Mouse (Mus musculus) midbrain, embryonic 10.5 days (tissue): ENCODE results near the gene Dennd1c. TPM values are rescaled to one million over a fixed set of nuclear protein-coding genes. Genes with fewer than 3 reads are reported as not detected.

ENCODE experiments used
- DNase-seq: peaks from one replicate; pipeline ENCODE4 v3.0.0-alpha.2; 2017; ENCODE audit warnings: low spot score
- H3K27ac ChIP-seq: fragments of 300-500 bp; sonication (generic); replicated peaks from 2 replicates; pipeline ENCODE4 v1.5.1; 2016; ENCODE audit warnings: mild to moderate bottlenecking
- H3K27me3 ChIP-seq: fragments of 300-500 bp; sonication (generic); 2 replicates; pipeline ENCODE4 v1.6.1; 2016; ENCODE audit warnings: low read depth, mild to moderate bottlenecking; ENCODE audit not compliant: poor library complexity, severe bottlenecking
- H3K36me3 ChIP-seq: fragments of 300-500 bp; sonication (generic); 2 replicates; pipeline ENCODE4 v1.6.1; 2016; ENCODE audit warnings: mild to moderate bottlenecking, moderate library complexity
- H3K4me1 ChIP-seq: fragments of 300-500 bp; sonication (generic); 2 replicates; pipeline ENCODE4 v1.6.1; 2016
- H3K4me3 ChIP-seq: fragments of 300-500 bp; sonication (generic); 2 replicates; pipeline ENCODE4 v1.5.1; 2016; ENCODE audit warnings: mild to moderate bottlenecking, moderate library complexity
- H3K9me3 ChIP-seq: fragments of 300-500 bp; sonication (generic); replicated peaks from 2 replicates; pipeline ENCODE4 v1.6.1; 2016; ENCODE audit warnings: mild to moderate bottlenecking
- WGBS: fragments of 180-500 bp; shearing (Covaris S2); methylation state at CpG from one replicate; pipeline ENCODE4 v1.1.7; 2016; 5-methylcytosine and 5-hydroxymethylcytosine counted together
- polyA plus RNA-seq: library from polyadenylated mRNA; unstranded; fragments of >200 nt; fragmentation: Nextera tagmentation; extraction: Ambion mirVana; gene quantifications from 2 replicates; pipeline ENCODE4 v1.2.1, GENCODE M21; 2016

Dennd1c gene
- polyA plus RNA-seq, 1 experiment from 2014 or later, result 1.5 TPM

DNA sequence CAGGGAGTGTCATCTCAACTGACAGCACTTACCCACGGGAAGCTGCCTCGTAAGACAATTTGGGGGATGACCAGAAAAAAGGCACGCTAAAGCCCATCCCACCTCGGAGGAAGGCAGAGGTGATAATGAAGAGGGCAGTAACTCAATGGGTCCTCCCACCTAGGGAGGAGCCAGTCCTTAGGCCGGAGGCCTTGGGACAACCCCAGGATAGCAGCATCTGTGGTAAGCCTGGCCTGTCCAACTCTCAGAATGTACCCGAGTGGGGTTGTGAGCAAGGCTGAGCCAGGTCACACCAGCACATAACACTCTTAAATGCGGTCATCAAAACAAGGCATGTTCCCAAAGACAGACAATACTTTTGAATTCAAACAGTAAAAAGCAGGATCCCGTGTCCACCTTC lies 48.6 kb downstream of the Dennd1c start:
- no peaks in the 10 kb centered on the region for H3K27me3 ChIP-seq
- 64% methylated on average over 8 of the region's 8 CpGs for WGBS
- no peak for DNase-seq
- peaks cover 27% of the 10 kb centered on the region for H3K4me1 ChIP-seq
- no peaks in the 10 kb centered on the region for H3K9me3 ChIP-seq
- 0 out of 2 replicates have a peak overlapping the region, but pooled peaks have one; percentile 99 for H3K27ac ChIP-seq
- peaks cover 52% of the 10 kb centered on the region for H3K36me3 ChIP-seq
- peak overlapping the region; percentile 87 for H3K4me3 ChIP-seq

DNA sequence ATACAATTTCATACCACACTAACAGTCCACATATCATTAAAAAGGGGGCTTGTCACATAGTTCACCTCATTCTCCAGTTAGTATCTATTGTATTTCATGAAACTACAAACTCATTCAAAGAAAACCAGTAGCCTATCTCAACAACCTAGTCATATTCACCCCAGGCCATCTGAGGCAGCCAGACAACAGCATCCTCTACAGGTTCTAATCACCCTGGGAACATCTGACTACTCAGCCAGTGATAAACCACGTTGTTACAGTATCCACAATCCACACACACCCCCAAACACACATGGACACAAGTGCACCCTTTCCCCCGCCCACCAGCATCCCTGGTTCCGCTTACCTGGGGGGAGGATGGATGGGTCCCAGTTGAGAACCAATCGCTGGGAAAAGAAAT lies 50.8 kb downstream of the Dennd1c start:
- no peak overlapping the region for H3K27ac ChIP-seq
- no peak for DNase-seq
- peaks cover 23% of the 10 kb centered on the region for H3K4me1 ChIP-seq
- no peaks in the 10 kb centered on the region for H3K9me3 ChIP-seq
- H3K4me3 ChIP-seq, result no peak overlapping the region
- WGBS, result 92% methylated on average over 4 of the region's 4 CpGs
- peaks cover 74% of the 10 kb centered on the region for H3K36me3 ChIP-seq
- H3K27me3 ChIP-seq, result no peaks in the 10 kb centered on the region

GRCm38 (mm10) chr17:57020960-57021359 lies 57.4 kb downstream of the Dennd1c start:
- 92% methylated on average over 5 of the region's 5 CpGs for WGBS
- no peaks in the 10 kb centered on the region for H3K27me3 ChIP-seq
- no peaks in the 10 kb centered on the region for H3K9me3 ChIP-seq
- peaks cover 70% of the 10 kb centered on the region for H3K36me3 ChIP-seq
- no peak for DNase-seq
- no peak overlapping the region for H3K27ac ChIP-seq
- no peak overlapping the region for H3K4me3 ChIP-seq
- H3K4me1 ChIP-seq, result no peaks in the 10 kb centered on the region

- H3K27me3 ChIP-seq, result no peaks in the 10 kb centered on the region
- H3K36me3 ChIP-seq, result peaks cover 57% of the 10 kb centered on the region
Observed at GRCm38 (mm10) chr17:57019693-57020092, 58.6 kb downstream of the Dennd1c start.

More at GRCm38 (mm10) chr17:57019693-57020092, 58.6 kb downstream of the Dennd1c start:
- H3K9me3 ChIP-seq, result no peaks in the 10 kb centered on the region
- no peak overlapping the region for H3K27ac ChIP-seq
- 85% methylated on average over 2 of the region's 2 CpGs for WGBS
- H3K4me1 ChIP-seq, result no peaks in the 10 kb centered on the region
- no peak overlapping the region for H3K4me3 ChIP-seq
- DNase-seq, result no peak

Other genes starting within 250 kb of the Dennd1c start
- 9.8 TPM in 2 replicates for gene Rfx2, start 247.5 kb downstream of the Dennd1c start, polyA plus RNA-seq
- not detected in 2 replicates for gene Acsbg2, start 204.1 kb downstream of the Dennd1c start, polyA plus RNA-seq
- gene 1700061G19Rik, start 203.0 kb downstream of the Dennd1c start, polyA plus RNA-seq, result 0.48 and 0.66 TPM in 2 replicates
- gene Mllt1, start 143.1 kb downstream of the Dennd1c start, polyA plus RNA-seq, result 67.7 and 77.8 TPM in 2 replicates
- gene Acer1, start 96.4 kb downstream of the Dennd1c start, polyA plus RNA-seq, result not detected in 2 replicates
- 173 and 174 TPM in 2 replicates for gene Clpp, start 88.2 kb downstream of the Dennd1c start, polyA plus RNA-seq
- 40.2 and 41.3 TPM in 2 replicates for gene Alkbh7, start 81.2 kb downstream of the Dennd1c start, polyA plus RNA-seq
- 0.76 and 0.94 TPM in 2 replicates for gene Pspn, start 78.5 kb downstream of the Dennd1c start, polyA plus RNA-seq
- gene Gtf2f1, start 67.2 kb downstream of the Dennd1c start, polyA plus RNA-seq, result 81.2 and 83.3 TPM in 2 replicates
- 0.39 and 0.52 TPM in 2 replicates for gene Gm17949, start 67.0 kb downstream of the Dennd1c start, polyA plus RNA-seq
- 45.4 and 53.7 TPM in 2 replicates for gene Khsrp, start 47.0 kb downstream of the Dennd1c start, polyA plus RNA-seq
- 0.10 TPM in 1 of 2 replicates, not detected in the other for gene Slc25a41, start 36.9 kb downstream of the Dennd1c start, polyA plus RNA-seq
- gene Crb3, start 19.4 kb downstream of the Dennd1c start, polyA plus RNA-seq, result 1.2 and 1.5 TPM in 2 replicates
- gene Slc25a23, start 18.7 kb downstream of the Dennd1c start, polyA plus RNA-seq, result 10.4 and 12.6 TPM in 2 replicates
- gene Tubb4a, start 9.3 kb upstream of the Dennd1c start, polyA plus RNA-seq, result 68.7 and 128 TPM in 2 replicates
- 11.7 and 12.3 TPM in 2 replicates for gene Tnfsf9, start 26.8 kb upstream of the Dennd1c start, polyA plus RNA-seq
- gene Cd70, start 71.3 kb upstream of the Dennd1c start, polyA plus RNA-seq, result 0.27 TPM in 1 of 2 replicates, not detected in the other
- 0.06 and 0.21 TPM in 2 replicates for gene Tnfsf14, start 115.7 kb upstream of the Dennd1c start, polyA plus RNA-seq
- 0.07 TPM in 1 of 2 replicates, not detected in the other for gene C3, start 149.6 kb upstream of the Dennd1c start, polyA plus RNA-seq
- gene Gpr108, start 169.9 kb upstream of the Dennd1c start, polyA plus RNA-seq, result 23.9 and 26.0 TPM in 2 replicates
- 34.0 and 42.1 TPM in 2 replicates for gene Trip10, start 170.9 kb upstream of the Dennd1c start, polyA plus RNA-seq
- gene Vav1, start 200.6 kb upstream of the Dennd1c start, polyA plus RNA-seq, result 1.9 and 2.0 TPM in 2 replicates